Mouse (Mus musculus): Measurements from ENCODE around the gene Lgals2. TPM values are rescaled to one million over a fixed set of nuclear protein-coding genes. Genes with fewer than 3 reads are reported as not detected.
"Not testable (repeated sequence)": the region's sequence is repeated elsewhere in the genome, so short reads cannot be mapped to it uniquely, and the experiment has no call there.

The Lgals2 gene
- polyA plus RNA-seq, 1 experiment = 2.8 TPM

- peaks cover 9% of the 10 kb centered on the region for H3K4me1 ChIP-seq (ENCODE audit: control insufficient read depth, insufficient read depth, low read length)
- H3K27me3 ChIP-seq (ENCODE audit: control insufficient read depth, insufficient read depth, low read length) = no peaks in the 10 kb centered on the region
- no peaks in the 10 kb centered on the region for H3K36me3 ChIP-seq (ENCODE audit: control insufficient read depth, insufficient read depth, low read length)
- H3K4me3 ChIP-seq (ENCODE audit: control insufficient read depth, low read depth, low read length) = no peak overlapping the region
- no peak for TF ChIP-seq CTCF (IDR thresholded peaks at IDR 0.05; ENCODE audit: control insufficient read depth, insufficient read depth, insufficient replicate concordance, low read depth, low read length)
- no peak for TF ChIP-seq POLR2A (IDR thresholded peaks at IDR 0.05; ENCODE audit: control insufficient read depth, low read depth, low read length)
- H3K27ac ChIP-seq (ENCODE audit: control insufficient read depth, insufficient read depth, low read depth, low read length) = no peak overlapping the region
These were observed 5.1 kb downstream of the Lgals2 start for GRCm38 (mm10) chr15:78850059-78850824.

DNA sequence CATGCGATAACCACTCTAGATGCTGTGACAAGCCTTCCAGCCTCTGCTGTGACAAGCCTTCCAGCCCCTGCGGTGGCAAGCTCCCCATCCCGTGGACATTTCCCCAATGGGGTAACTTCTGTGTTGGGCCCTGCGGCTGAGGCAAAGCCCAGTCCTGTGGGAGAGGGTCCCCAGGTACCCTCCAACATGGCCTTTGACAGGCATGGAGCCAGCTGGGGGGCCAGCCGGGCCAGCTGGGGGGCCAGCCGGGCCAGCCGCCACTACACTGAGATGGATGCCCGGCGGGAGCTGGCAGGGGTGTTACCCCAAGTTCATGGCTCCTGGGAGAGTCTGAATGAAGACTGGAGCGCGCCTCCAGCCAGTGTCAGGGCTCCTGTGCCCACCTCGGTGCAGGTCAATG lies 5.8 kb downstream of the Lgals2 start:
- Histone ChIP-seq H3K27me3 (ENCODE audit: control insufficient read depth, insufficient read depth, low read length) (no peaks in the 10 kb centered on the region), H3K4me1 (ENCODE audit: control insufficient read depth, insufficient read depth, low read length) (peaks cover 9% of the 10 kb centered on the region), H3K4me3 (ENCODE audit: control insufficient read depth, low read depth, low read length) (no peak overlapping the region), H3K27ac (ENCODE audit: control insufficient read depth, insufficient read depth, low read depth, low read length) (no peak overlapping the region), H3K36me3 (ENCODE audit: control insufficient read depth, insufficient read depth, low read length) (no peaks in the 10 kb centered on the region)
- TF ChIP-seq CTCF (IDR thresholded peaks at IDR 0.05; ENCODE audit: control insufficient read depth, insufficient read depth, insufficient replicate concordance, low read depth, low read length) (no peak), POLR2A (IDR thresholded peaks at IDR 0.05; ENCODE audit: control insufficient read depth, low read depth, low read length) (no peak)

- H3K4me1 ChIP-seq (ENCODE audit: control insufficient read depth, insufficient read depth, low read length) = peaks cover 14% of the 10 kb centered on the region
- no peak overlapping the region for H3K27ac ChIP-seq (ENCODE audit: control insufficient read depth, insufficient read depth, low read depth, low read length)
- no peak overlapping the region for H3K4me3 ChIP-seq (ENCODE audit: control insufficient read depth, low read depth, low read length)
- no peaks in the 10 kb centered on the region for H3K36me3 ChIP-seq (ENCODE audit: control insufficient read depth, insufficient read depth, low read length)
- no peak for TF ChIP-seq POLR2A (IDR thresholded peaks at IDR 0.05; ENCODE audit: control insufficient read depth, low read depth, low read length)
- peak; percentile 89 for TF ChIP-seq CTCF (IDR thresholded peaks at IDR 0.05; ENCODE audit: control insufficient read depth, insufficient read depth, insufficient replicate concordance, low read depth, low read length)
- H3K27me3 ChIP-seq (ENCODE audit: control insufficient read depth, insufficient read depth, low read length) = no peaks in the 10 kb centered on the region
These were observed 6.9 kb downstream of the Lgals2 start for GRCm38 (mm10) chr15:78848467-78848866.

DNA sequence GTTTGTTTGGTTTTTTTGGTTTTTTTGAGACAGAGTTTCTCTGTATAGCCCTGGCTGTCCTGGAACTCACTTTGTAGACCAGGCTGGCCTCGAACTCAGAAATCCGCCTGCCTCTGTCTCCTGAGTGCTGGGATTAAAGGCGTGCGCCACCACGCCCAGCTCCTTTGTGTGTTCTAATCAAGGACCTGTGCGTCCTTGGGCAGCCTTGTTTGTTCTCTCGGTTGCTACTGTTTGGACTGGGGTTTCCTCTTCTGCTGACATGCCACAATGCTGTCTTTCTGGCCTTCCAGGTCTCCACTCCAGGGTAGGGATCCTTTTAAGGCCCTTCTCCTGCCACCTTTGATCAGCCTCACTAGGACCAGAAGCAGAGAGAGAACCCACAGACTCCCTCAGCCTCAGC lies 8.5 kb downstream of the Lgals2 start:
- H3K27me3 ChIP-seq (ENCODE audit: control insufficient read depth, insufficient read depth, low read length); H3K27ac ChIP-seq (ENCODE audit: control insufficient read depth, insufficient read depth, low read depth, low read length); H3K4me3 ChIP-seq (ENCODE audit: control insufficient read depth, low read depth, low read length); H3K36me3 ChIP-seq (ENCODE audit: control insufficient read depth, insufficient read depth, low read length): not testable (repeated sequence)
- peaks cover 19% of the 10 kb centered on the region for H3K4me1 ChIP-seq (ENCODE audit: control insufficient read depth, insufficient read depth, low read length)

DNA sequence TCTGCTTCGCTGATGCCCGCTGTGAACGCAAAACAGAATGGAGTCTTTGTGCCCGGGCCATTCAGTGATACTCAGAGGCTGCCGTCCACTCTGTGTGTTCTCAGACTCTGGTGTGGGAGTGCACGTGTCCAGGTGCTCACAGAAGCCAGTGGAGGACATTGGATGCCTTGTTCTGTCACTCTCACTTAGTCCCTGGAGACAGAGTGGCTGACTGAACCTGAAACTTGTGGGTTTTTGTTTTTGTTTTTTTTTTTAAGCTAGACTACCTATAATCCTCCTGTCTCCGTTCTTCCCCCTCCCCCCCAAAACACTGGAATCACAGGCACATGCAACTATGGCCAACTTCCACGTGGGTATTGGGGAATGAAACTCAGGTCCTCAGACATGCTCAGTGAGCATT lies 9.0 kb downstream of the Lgals2 start:
- Histone ChIP-seq H3K4me1 (ENCODE audit: control insufficient read depth, insufficient read depth, low read length) (peaks cover 15% of the 10 kb centered on the region), H3K27ac (ENCODE audit: control insufficient read depth, insufficient read depth, low read depth, low read length) (no peak overlapping the region), H3K36me3 (ENCODE audit: control insufficient read depth, insufficient read depth, low read length) (no peaks in the 10 kb centered on the region), H3K4me3 (ENCODE audit: control insufficient read depth, low read depth, low read length) (no peak overlapping the region), H3K27me3 (ENCODE audit: control insufficient read depth, insufficient read depth, low read length) (no peaks in the 10 kb centered on the region; the same call in 1 of the 2 replicates)
- no peak for TF ChIP-seq CTCF (IDR thresholded peaks at IDR 0.05; ENCODE audit: control insufficient read depth, insufficient read depth, insufficient replicate concordance, low read depth, low read length)
- TF ChIP-seq POLR2A (IDR thresholded peaks at IDR 0.05; ENCODE audit: control insufficient read depth, low read depth, low read length) = no peak

- Histone ChIP-seq H3K4me3 (ENCODE audit: control insufficient read depth, low read depth, low read length) (no peak overlapping the region), H3K27me3 (ENCODE audit: control insufficient read depth, insufficient read depth, low read length) (no peaks in the 10 kb centered on the region; the same call in 1 of the 2 replicates), H3K27ac (ENCODE audit: control insufficient read depth, insufficient read depth, low read depth, low read length) (no peak overlapping the region), H3K36me3 (ENCODE audit: control insufficient read depth, insufficient read depth, low read length) (no peaks in the 10 kb centered on the region), H3K4me1 (ENCODE audit: control insufficient read depth, insufficient read depth, low read length) (peaks cover 13% of the 10 kb centered on the region)
- TF ChIP-seq POLR2A (IDR thresholded peaks at IDR 0.05; ENCODE audit: control insufficient read depth, low read depth, low read length) (no peak), CTCF (IDR thresholded peaks at IDR 0.05; ENCODE audit: control insufficient read depth, insufficient read depth, insufficient replicate concordance, low read depth, low read length) (no peak)
These were observed 9.5 kb downstream of the Lgals2 start for GRCm38 (mm10) chr15:78845867-78846266.

- Histone ChIP-seq H3K27me3 (ENCODE audit: control insufficient read depth, insufficient read depth, low read length) (no peaks in the 10 kb centered on the region; the same call in 1 of the 2 replicates), H3K4me1 (ENCODE audit: control insufficient read depth, insufficient read depth, low read length) (peaks cover 11% of the 10 kb centered on the region), H3K27ac (ENCODE audit: control insufficient read depth, insufficient read depth, low read depth, low read length) (no peak overlapping the region), H3K36me3 (ENCODE audit: control insufficient read depth, insufficient read depth, low read length) (no peaks in the 10 kb centered on the region), H3K4me3 (ENCODE audit: control insufficient read depth, low read depth, low read length) (no peak overlapping the region)
- no peak for TF ChIP-seq POLR2A (IDR thresholded peaks at IDR 0.05; ENCODE audit: control insufficient read depth, low read depth, low read length)
- no peak for TF ChIP-seq CTCF (IDR thresholded peaks at IDR 0.05; ENCODE audit: control insufficient read depth, insufficient read depth, insufficient replicate concordance, low read depth, low read length)
These were observed 10.0 kb downstream of the Lgals2 start for GRCm38 (mm10) chr15:78845321-78845720.

Measured in testis, adult 2 months (tissue).